Mouse (Mus musculus): Measurements from ENCODE around the gene Trio.
"Not testable (repeated sequence)": the region's sequence is repeated elsewhere in the genome, so short reads cannot be mapped to it uniquely, and the experiment has no call there.

Gene Trio

DNA sequence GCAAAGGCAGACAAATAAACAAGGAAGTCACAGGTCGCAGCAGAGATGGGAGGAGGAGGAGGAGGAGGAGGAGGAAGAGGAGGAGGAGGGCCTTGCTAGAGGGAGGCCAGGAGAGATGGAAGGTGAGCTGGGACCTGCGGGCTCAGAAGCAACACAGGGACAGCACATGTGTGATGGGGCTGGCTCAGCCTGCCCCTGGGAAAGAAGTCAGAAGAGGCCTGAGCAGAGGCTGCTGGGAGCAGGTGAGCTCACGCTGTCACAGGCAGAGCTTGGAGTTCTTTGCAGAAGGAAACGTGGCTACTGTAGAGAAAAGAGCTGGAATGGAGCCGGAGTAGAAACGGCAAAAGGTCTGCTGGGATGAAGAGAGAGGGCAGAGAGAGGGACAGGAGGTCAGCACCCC lies 185.5 kb downstream of the Trio start:
- no peak for DNase-seq (ENCODE audit: low spot score in 2 of 2)

DNA sequence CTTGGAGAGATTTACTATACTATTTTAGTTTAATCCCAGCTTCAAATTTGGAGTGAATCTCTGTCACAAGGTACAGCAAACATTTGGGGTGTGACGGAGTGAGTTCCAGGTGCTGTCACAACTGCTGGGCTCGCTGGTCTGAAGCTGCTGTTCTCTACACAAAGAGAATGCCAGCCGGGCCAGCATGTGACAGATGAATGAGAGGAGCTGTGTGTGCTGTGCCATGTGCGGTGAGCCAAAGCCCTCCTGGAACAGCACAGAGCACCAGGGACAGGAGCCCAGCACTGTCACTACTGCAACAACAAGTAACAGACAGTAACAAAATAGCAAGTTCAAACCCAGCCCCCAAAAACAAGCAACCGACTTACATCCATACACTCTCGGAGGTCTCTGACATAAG lies 194.0 kb downstream of the Trio start:
- no peak for DNase-seq (ENCODE audit: low spot score in 2 of 2)

DNA sequence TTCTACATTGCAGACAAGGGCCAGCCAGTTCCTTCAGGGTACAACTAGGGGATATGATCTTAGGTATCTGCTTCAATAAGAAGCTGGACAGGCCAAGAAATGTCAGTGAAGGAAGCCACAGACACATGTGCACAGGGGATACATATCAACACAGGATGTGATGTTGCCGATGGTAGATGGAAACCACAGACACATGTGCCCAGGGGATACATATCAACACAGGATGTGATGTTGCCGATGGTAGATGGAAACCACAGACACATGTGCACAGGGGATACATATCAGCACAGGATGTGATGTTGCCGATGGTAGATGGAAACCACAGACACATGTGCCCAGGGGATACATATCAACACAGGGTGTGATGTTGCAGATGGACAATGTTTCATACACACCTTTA lies 197.8 kb downstream of the Trio start:
- DNase-seq (ENCODE audit: low spot score in 2 of 2), result not testable (repeated sequence)

DNA sequence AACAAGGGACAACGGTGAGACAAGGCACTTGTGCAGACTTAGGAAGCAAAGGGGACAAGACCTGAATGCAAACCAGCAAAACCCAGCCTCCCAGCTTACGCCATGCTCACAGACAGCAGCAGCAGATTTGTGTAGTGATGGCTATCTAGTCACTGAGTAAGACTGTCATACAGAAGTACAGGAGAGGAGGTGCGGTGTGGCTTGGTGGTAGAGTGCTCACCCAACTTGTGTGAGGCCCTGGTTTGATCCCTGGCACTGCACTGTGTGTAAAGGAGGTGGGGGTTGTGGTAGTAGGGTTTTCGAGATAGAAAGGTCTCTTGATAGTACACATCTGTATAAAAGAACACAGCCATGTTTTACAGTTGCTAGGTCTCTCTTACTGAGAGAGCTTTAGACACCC lies 198.8 kb downstream of the Trio start:
- no peak for DNase-seq (ENCODE audit: low spot score in 2 of 2)

DNA sequence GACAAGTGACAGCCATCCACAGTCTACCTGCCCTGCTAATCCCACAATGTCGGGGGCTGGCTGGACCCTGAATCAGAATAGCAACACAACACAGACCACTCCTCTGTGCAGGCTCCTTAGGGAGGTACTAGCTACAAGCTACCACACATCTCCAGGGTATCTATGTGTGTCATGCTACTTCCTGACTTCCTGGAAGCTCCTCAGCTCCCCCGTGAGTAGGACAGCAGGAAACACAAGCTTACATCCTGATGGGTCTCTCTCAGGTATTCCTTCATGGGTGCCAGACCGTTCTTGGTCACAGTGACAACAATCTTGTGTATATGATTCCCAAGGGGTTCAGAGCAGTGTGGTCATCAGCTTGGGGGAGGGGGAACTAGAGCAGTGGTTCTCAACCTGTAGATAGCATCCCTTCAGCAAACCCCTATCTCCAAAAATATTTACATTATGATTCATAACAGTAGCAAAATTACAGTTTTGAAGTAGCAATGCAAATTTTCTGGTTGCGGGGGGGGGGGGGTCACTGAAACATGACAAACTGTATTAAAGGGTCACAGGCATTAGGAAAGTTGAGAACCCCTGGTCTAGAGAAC lies 199.5 kb downstream of the Trio start:
- DNase-seq (ENCODE audit: low spot score in 2 of 2), result no peak

DNA sequence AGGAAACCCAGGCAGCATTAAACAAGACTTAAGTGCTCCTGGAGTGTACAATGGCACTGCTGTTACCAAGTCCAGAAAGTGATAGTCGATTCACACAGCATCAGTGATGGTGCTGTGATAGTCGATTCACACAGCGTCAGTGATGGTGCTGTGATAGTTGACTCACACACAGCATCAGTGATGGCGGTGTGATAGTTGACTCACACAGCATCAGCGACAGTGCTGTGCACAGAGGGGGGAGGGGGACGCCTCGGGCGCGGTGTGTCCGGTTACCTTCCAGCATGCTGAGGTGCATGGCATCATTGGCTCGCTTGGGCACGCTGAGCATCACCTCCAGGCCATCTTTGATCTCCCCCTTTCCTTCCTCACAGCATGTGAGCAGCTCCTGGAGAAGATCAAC lies 200.3 kb downstream of the Trio start:
- no peak for DNase-seq (ENCODE audit: low spot score in 2 of 2)

DNA sequence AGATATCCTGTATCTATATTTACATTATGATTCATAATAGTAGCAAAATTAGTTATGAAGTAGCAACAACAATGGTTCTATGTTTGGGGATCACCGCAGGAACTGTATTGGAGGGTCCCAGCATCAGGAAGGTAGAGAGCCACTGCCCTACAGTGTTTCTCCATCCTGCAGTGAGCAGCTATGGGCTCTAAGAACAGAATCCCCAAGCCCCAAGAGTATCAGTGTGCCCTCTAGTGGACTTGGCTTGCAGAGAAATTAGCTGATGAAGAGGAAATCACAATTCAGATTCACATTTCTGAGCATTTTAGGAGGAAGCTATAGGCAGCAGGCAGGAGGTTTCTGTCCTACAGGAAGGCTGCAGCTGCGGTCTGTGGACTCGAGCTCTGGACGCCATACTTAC lies 202.1 kb downstream of the Trio start:
- no peak for DNase-seq (ENCODE audit: low spot score in 2 of 2)

DNA sequence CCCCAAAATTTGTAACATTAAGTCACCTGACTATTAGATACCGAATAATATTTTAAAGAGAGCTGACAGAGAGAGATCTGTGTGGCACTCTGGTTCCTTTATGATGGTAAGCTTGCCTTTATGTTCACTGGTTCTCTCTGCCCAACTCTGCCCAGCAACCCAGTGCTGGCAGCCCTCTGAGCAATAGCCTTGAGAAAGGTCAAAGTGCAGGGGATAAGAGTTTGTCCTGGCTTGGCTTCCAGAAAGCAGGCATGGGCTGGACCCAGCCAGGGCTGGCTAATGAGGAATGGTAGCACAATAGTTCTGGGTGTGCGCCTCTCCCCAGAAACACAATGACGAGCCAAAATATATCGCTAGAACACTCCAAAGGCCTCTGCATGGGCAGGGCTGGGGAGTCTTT lies 203.2 kb downstream of the Trio start:
- no peak for DNase-seq (ENCODE audit: low spot score in 2 of 2)

DNA sequence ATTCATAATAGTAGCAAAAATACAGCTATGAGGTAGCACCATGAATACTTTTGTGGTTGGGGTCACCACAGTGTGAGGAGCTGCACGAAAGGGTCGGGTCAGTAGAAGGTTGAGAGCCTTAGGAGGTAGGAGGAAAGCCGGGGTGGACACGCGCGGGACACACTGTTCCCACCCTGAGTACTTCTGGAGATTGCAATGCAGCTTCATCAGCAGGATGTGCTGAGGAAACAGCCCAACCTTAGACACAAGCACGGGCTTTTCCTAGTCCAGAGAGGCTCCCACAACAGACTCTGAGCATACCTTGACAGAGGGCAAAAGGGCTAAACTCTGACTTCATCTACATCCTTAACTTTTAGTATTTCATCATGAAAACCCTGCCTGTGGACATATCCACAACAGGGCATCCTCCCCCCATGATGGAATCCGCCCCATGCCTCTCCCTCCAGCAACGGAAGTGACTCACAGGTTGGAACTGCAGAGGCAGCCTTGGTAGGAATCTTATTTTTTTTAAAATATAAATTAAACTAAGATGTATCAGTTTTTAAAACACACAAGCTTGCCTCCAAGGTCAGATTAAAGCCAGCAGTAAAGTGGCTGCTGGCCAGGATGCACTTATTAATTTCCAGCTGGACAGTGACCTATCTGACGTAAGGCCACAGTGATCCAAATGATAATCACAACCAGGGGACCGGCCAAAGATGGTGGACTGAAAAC lies 203.8 kb downstream of the Trio start:
- DNase-seq (ENCODE audit: low spot score in 2 of 2), result peak in 1 of 2 experiments; percentile 33

DNA sequence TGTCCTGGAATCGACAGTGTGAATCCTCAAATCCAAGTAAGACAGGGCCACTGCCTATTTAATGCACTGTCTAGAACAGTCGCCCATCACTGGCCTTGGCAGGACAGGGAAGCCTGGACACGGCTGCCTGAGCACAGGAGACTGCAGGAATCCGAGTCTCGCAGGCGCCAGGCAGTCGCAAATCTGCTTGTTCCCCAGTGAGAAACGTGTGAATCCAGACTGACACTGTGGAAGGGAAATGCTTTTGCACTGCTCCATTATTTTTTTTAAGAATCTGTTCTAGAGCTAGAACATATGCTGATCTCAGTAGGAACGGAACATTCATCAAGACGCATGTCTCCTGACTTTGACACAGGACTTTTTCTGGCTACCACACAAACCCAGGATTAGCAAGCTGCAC lies 208.6 kb downstream of the Trio start:
- DNase-seq (ENCODE audit: low spot score in 2 of 2), result no peak

DNA sequence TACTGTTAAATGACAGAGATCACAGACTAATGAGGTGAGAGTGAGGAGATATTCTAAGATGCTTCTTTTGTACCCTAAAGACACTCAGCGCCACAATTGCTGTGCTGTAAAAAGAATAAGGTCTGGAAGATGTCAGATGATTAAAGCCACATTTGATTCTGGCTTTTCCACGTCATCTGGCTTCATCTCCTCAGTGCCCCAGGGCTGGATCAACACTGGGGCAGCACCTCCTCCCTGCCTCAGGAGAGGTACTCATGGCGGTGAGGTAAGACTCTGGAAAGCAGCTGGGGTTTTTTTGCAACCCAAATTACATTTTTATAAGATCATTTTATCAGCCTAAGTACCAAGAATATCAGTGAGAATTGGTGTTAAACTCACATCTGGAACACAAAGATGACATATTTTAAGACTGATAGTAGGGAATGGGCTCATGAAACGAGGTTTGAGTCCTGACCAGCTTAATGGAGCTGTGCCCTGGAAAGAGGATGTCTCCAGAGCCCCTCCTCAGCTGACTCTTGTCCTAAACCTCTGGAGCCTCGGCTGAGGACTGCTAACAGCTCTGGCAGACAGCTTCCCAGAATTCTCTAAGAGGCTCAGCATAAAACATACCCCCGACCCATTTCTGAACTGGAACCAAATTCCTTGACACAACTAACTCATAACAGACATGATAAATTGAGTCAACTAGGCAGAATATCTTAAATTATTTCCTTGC lies 210.8 kb downstream of the Trio start:
- DNase-seq (ENCODE audit: low spot score in 2 of 2), result no peak

DNA sequence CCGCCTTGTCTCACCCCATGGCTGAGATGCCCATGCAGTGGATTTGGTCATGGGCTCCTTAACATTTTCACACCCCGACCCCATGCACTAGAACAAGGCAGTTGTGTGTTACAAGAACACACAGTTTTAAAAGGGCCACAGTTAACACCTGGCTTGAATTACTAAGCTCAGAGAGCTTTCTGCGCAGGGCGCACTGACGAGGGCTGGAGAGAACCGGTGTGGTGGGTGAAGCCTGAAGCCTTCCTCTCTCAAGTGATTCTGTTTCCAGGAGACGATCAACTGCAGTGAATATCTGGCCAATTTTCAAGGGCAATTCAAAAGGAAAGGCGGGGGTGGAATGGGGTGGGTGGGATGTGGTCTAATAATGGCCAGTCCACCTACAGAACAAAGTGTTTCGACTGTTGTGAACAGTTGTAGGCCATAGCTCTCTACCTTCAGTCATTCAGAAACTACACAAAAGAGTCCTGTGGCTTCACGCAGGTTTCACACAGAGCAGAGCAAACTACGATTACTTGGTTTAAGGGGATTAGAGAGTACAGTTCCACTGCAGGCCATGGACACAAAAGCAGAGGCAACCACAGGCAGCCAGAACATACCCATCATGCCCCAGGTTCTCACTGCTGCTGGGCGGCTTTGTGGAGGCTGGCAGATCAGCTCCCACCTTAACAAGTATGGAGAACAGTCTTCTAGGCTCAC lies 214.7 kb downstream of the Trio start:
- DNase-seq (ENCODE audit: low spot score in 2 of 2), result no peak

DNA sequence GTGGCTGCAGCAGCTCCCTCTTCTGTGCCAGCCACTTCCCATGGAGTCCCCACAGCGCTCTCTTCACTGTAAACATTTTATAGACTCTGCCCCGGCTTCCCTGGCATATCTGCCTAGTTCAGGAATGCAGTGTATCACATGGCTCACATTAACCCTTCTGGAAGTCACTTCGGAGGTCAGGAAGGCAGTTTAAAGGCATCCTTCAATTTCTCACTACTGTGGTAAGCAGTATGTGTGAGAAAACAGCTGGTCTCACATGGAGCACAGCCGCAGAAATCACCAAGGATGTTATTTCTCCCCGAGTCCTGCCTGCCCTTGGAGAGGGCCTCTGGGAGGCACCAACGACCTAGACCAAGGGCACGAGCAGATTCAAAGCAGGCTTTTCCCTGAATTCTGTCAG lies 215.4 kb downstream of the Trio start:
- DNase-seq (ENCODE audit: low spot score in 2 of 2), result no peak

DNA sequence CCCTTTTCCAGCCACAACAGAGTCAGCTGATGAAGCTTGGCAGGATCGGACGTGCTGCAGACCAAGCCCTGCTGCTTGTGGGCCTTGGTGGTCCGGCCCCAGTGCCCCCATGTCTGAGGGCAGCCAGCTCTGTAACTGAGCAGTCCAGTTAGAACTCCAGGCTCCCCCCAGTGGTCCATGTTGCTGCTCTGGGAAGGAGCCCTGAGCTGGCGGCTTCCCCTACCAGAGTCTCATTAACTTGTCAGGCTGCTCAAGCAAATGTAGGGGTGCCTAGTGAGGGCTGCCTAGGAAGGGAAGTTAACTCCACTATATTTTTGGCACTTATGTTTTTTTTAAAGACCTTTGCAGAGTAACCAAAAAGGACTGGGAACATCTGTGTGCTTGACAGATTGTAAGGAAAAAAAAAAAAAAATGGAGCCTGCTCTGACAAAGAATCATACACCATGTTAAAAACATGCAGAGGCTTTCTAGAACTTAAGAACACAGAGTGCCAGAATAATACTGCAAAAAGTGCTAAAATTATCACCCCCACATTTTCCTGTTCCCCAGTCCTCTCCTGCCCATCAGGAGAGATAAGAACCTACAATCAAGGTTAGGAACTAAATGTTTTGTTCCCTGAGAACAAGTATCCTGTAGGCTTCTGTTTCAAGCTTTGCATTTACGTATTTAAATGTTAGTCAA lies 216.9 kb downstream of the Trio start:
- DNase-seq (ENCODE audit: low spot score in 2 of 2), result peak; percentile 66 to 71

DNA sequence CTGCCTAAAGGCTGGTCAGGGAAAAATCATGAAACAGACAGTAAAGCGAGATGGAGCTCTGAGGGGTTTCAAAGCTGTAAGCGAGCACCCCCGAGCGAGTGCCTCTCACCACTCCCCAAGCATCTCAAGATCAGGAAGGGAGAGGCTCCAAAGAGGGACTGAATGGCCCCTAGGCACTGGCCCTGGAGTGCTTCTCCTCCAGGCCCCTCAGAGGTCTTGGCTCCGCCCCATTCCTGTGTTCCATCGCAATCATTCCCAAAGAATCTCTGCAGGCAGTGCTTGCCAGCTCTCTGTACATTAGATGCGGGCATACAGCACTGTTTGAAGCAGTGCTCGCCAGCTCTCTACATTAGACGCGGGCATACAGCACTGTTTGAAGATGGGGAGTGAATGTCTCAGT lies 219.4 kb downstream of the Trio start:
- peak in 1 of 2 experiments; percentile 42 for DNase-seq (ENCODE audit: low spot score in 2 of 2)

DNA sequence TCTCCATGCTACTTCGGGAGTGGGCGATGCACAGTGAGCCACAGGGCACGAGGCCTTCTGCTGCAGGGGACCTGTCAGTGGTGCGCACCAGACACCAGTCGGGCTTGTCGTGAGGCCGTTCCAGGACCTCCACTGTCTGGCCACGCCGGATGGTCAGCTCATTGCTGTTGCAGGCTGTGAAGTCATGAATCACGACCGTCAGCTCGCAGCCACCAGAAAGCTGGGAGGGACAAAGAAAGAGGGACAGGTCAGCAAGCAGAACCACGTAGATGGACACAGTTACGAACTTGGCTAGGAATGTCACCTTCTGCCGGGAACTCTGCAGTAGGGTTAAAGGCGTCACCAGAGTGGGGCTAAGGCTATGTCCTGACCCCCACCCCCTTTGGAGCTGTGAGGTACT lies 220.0 kb downstream of the Trio start:
- no peak for DNase-seq (ENCODE audit: low spot score in 2 of 2)

DNA sequence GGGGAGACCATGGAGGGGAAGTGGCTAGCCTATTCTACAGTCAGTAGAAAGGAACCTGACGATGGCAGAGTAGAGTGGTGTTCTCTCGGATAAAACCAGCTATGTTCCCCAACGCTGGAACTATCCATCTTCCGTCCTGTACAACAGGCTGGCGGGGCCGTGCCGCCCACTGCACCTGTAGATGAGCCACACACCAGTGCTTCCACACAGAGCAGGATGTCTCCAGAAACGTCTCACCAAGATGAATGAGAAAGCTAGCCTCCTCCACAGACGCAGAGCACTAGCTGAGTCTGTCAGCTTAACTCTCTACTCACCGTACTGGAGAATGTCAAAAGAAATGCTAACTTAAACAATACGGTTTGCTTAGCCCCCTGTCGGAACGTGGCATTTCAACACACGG lies 221.2 kb downstream of the Trio start:
- DNase-seq (ENCODE audit: low spot score in 2 of 2), result no peak

DNA sequence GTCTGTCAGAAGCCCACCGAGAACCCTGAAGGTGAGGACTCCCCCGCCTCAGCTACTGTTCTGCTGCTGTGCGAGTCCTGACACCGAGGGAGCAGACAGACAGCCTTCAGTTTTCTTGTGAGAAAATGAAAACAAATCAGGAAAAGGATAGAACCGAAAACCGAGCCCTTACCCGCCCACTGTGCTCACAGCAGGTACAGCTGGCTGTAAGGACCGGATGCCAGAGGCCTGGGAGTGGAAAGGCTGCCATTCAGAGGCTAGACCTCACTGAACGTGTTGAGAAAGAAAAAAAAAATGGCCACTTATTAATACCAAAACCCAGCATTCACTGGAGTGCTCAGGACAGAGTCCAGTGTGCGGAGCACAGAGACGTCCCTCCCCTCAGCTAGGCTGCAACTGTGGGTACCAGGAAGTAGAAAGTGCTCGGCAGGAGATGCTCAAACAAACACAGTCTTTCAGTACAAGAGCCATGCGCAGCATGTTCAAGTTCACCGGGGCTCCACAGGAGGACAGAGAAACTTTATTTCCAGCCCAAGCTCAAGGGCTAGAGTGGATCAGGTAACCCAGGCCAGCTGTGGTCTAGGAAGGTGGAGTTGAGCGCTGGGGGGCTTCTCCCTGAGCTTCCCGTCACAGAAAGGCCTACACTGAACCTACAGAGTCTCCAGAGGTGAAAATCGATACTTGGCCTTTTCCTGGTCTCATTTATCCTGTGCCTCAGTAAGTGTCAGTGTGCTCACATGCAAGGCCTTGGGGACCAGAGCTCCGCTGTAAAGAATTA lies 221.9 kb downstream of the Trio start:
- no peak for DNase-seq (ENCODE audit: low spot score in 2 of 2)

DNA sequence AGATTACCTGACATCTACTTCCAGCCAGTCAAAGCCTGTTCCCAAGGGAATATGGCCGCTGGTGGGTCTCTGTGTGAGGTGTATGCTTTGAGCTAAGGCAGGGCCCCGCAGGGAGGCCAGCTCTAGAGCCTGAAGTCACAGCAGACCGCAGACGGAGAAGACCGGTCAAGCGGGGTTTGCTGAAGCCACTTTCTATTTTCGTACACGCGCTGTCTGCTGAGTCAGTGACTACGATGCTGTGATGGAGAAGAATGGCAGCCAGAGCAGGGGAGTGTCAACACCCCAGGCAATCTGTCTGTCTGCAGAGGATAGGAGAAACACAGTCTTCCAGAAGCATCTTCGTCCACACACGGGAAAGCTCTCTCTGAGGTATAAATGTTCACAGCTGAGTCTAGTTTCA lies 223.4 kb downstream of the Trio start:
- DNase-seq (ENCODE audit: low spot score in 2 of 2), result no peak

DNA sequence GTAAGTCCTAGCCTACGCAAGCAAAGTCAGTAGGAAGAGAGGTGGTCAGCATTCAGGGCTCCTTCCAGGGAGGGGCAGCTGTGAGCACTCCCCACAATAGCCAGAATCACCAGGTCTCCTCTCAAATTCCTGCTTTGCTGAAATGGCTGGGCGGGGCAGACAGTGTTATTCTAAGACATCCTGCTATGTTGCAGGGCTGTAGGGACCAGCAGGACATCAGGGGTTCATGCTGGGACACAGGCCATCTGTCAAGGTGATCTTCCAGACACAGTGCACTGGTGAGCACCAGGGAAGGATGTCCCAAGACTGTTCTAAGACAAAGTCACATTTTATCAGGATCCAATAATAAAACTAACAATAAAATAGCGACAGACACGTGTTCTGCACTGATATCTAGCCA lies 224.5 kb downstream of the Trio start:
- DNase-seq (ENCODE audit: low spot score in 2 of 2), result no peak

DNA sequence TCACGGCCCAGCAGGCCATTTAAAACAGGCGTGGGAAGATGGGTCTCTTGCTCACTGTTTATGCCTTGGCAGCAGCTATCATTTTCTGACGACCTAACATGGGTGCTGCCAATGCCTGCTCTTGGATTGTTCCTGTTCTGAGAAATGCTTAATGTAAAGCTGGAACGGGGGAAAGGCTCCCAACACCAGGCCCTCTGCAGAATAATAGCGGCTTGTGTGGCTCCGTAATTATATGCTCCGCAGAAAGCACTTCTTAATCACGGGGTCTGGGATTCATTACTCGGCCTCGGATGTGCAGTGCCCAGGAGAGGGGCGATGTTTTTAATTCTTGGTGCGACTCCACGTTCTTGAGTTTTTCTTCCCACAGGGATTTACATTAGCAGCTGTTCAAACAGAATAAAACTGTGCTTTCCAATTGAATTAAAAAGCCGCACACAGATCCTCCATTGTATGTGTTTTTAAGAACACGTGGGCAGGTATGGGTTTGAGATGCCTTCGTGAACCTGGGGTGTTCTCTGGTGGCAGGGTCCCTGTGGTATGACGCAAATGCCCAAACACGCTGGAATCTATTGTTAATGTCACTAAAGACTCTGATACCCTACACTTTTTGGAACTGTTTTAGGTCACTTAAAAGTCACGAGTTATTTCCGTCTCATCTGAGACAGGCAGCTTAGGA lies 228.0 kb downstream of the Trio start:
- DNase-seq (ENCODE audit: low spot score in 2 of 2), result no peak

All from urinary bladder, postnatal 4 days (tissue).